Mouse (Mus musculus) ES-Bruce4 (cell line): ENCODE measurements around the gene Shroom2.

Experiments
- CTCF ChIP-seq: IDR thresholded peaks from one replicate; pipeline ENCODE4 v1.8.1; 2011; ENCODE audit warnings: low read depth, low read length
- EP300 ChIP-seq: IDR thresholded peaks from 2 replicates; pipeline ENCODE4 v1.6.1; 2011; ENCODE audit warnings: low read depth, low read length; ENCODE audit not compliant: insufficient read depth
- POLR2A ChIP-seq: IDR thresholded peaks from one replicate; pipeline ENCODE4 v1.8.1; 2011; ENCODE audit warnings: low read length; ENCODE audit not compliant: insufficient read depth

DNA sequence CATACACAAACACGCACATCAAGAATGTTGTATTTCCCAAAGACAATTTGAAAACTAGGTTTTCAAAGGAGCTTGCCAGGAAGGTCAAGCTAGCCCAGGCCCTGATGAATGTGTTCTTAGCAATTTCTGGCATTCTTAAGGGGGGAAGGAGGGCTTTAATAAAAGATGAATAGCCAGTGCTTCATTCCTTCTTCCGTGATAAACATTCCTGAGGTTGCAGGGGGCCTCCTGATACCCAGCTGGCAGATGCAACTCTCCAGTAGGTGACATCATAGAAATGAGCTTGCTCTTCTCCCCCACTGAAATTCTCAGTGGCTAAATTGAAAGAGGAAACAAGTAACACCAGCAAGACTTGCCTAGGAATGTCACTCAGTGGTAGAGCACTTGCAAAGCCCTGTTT, 5.1 kb downstream of the Shroom2 start:
- no peak for TF ChIP-seq CTCF
- TF ChIP-seq EP300, result no peak
- TF ChIP-seq POLR2A, result no peak
